Mouse (Mus musculus): ENCODE measurements around the gene Adora1. TPM values are rescaled to one million over a fixed set of nuclear protein-coding genes. Genes with fewer than 3 reads are reported as not detected.
A peak's percentile ranks its signal among the peaks of the same experiment; 100 is the strongest.

Adora1 gene
- total RNA-seq, 2 experiments from 2014 or later, result 175 to 206 TPM

GRCm38 (mm10) chr1:134242286-134242685, 7.1 kb upstream of the Adora1 start:
- intact Hi-C loops (cut with DNase I), result loop anchor here (5.0 kb wide), 1 partner anchor 90 kb away; the partner anchor contains the start of gene Ppfia4

GRCm38 (mm10) chr1:134241298-134241697, 6.1 kb upstream of the Adora1 start:
- DNase-seq (ENCODE audit: low spot score in 2 of 2), result no peak
- intact Hi-C loops (cut with DNase I), result loop anchor here (5.0 kb wide), 1 partner anchor 91 kb away; the partner anchor contains the start of gene Ppfia4

More at GRCm38 (mm10) chr1:134242286-134242685, 7.1 kb upstream of the Adora1 start:
- DNase-seq (ENCODE audit: low spot score in 2 of 2), result no peak

- DNase-seq (ENCODE audit: low spot score in 2 of 2), result no peak
- intact Hi-C loops (cut with DNase I), result loop anchor here (5.0 kb wide), 1 partner anchor 92 kb away; the partner anchor contains the start of gene Ppfia4
Observed at GRCm38 (mm10) chr1:134240701-134241100, 5.5 kb upstream of the Adora1 start.

GRCm38 (mm10) chr1:134237438-134237837, 2.2 kb upstream of the Adora1 start:
- intact Hi-C loops (cut with DNase I), result no loop called here
- no peak for DNase-seq (ENCODE audit: low spot score in 2 of 2)

- intact Hi-C loops (cut with DNase I), result no loop called here
Observed at GRCm38 (mm10) chr1:134236142-134236541, 911 bp upstream of the Adora1 start.

GRCm38 (mm10) chr1:134234455-134235390, 508 bp downstream of the Adora1 start:
- DNase-seq (ENCODE audit: low spot score in 2 of 2), result peak; percentile 76 to 80
- intact Hi-C loops (cut with DNase I), result loop anchor here (2.0 kb wide), 1 partner anchor 34 kb away; no protein-coding TSS in a partner anchor

More at GRCm38 (mm10) chr1:134236142-134236541, 911 bp upstream of the Adora1 start:
- DNase-seq (ENCODE audit: low spot score in 2 of 2), result no peak

GRCm38 (mm10) chr1:134233681-134234454, 1.4 kb downstream of the Adora1 start:
- intact Hi-C loops (cut with DNase I), result loop anchor here (2.0 kb wide), 1 partner anchor 33 kb away; no protein-coding TSS in a partner anchor
- DNase-seq (ENCODE audit: low spot score in 2 of 2), result no peak

- intact Hi-C loops (cut with DNase I), result no loop called here
- peak; percentile 71 for DNase-seq (ENCODE audit: low spot score in 2 of 2)
Observed at GRCm38 (mm10) chr1:134232778-134233531, 2.3 kb downstream of the Adora1 start.

- intact Hi-C loops (cut with DNase I), result no loop called here
- DNase-seq (ENCODE audit: low spot score in 2 of 2), result no peak
Observed at GRCm38 (mm10) chr1:134232326-134232725, 2.9 kb downstream of the Adora1 start.

- intact Hi-C loops (cut with DNase I), result no loop called here
- no peak for DNase-seq (ENCODE audit: low spot score in 2 of 2)
Observed at GRCm38 (mm10) chr1:134231681-134232080, 3.5 kb downstream of the Adora1 start.

GRCm38 (mm10) chr1:134231270-134231669, 4.0 kb downstream of the Adora1 start:
- intact Hi-C loops (cut with DNase I), result no loop called here

GRCm38 (mm10) chr1:134230638-134231228, 4.5 kb downstream of the Adora1 start:
- intact Hi-C loops (cut with DNase I), result no loop called here
- DNase-seq (ENCODE audit: low spot score in 2 of 2), result no peak

More at GRCm38 (mm10) chr1:134231270-134231669, 4.0 kb downstream of the Adora1 start:
- no peak for DNase-seq (ENCODE audit: low spot score in 2 of 2)

- intact Hi-C loops (cut with DNase I), result no loop called here
- no peak for DNase-seq (ENCODE audit: low spot score in 2 of 2)
Observed at GRCm38 (mm10) chr1:134229806-134230575, 5.2 kb downstream of the Adora1 start.

- intact Hi-C loops (cut with DNase I), result no loop called here
- DNase-seq (ENCODE audit: low spot score in 2 of 2), result no peak
Observed at GRCm38 (mm10) chr1:134226739-134227138, 8.5 kb downstream of the Adora1 start.

- intact Hi-C loops (cut with DNase I), result no loop called here
- DNase-seq (ENCODE audit: low spot score in 2 of 2), result no peak
Observed at GRCm38 (mm10) chr1:134225375-134225774, 9.9 kb downstream of the Adora1 start.

GRCm38 (mm10) chr1:134224649-134225227, 10.5 kb downstream of the Adora1 start:
- intact Hi-C loops (cut with DNase I), result no loop called here

GRCm38 (mm10) chr1:134222122-134223055, 12.8 kb downstream of the Adora1 start:
- no peak for DNase-seq (ENCODE audit: low spot score in 2 of 2)
- intact Hi-C loops (cut with DNase I), result no loop called here

More at GRCm38 (mm10) chr1:134224649-134225227, 10.5 kb downstream of the Adora1 start:
- no peak for DNase-seq (ENCODE audit: low spot score in 2 of 2)

Measured in left cerebral cortex, postnatal 36 days (tissue).